Mouse (Mus musculus) bone marrow, adult 2 months (tissue): ENCODE data around the gene Chn1. TPM values are rescaled to one million over a fixed set of nuclear protein-coding genes. Genes with fewer than 3 reads are reported as not detected.

Experiments
- H3K27ac ChIP-seq: fragments of 200-500 bp; 2 replicates; pipeline ENCODE4 v1.5.1; 2012; ENCODE audit warnings: low read depth, mild to moderate bottlenecking, control low read depth, inconsistent platforms, low read length; ENCODE audit not compliant: control insufficient read depth, poor library complexity, insufficient read depth
- H3K4me1 ChIP-seq: fragments of 200-500 bp; 2 replicates; pipeline ENCODE4 v1.6.1; 2011; ENCODE audit warnings: low read length; ENCODE audit not compliant: control insufficient read depth, insufficient read depth
- H3K4me3 ChIP-seq: fragments of 200-500 bp; replicated peaks from 2 replicates; pipeline ENCODE3; 2011; ENCODE audit warnings: mild to moderate bottlenecking, low read depth, low read length, control low read depth; ENCODE audit not compliant: control insufficient read depth
- CTCF ChIP-seq: fragments of 200-500 bp; IDR thresholded peaks from 2 replicates; pipeline ENCODE4 v1.5.1; 2011; ENCODE audit warnings: low read length, control low read depth; ENCODE audit not compliant: control insufficient read depth, insufficient read depth
- POLR2A ChIP-seq: fragments of 200-500 bp; IDR thresholded peaks from 2 replicates; pipeline ENCODE4 v1.6.1; 2011; ENCODE audit warnings: low read depth, mild to moderate bottlenecking, control low read depth, low read length, borderline replicate concordance; ENCODE audit not compliant: control insufficient read depth
- WGBS: fragments of 180-500 bp; shearing (Covaris S2); methylation state at CpG from one replicate; pipeline ENCODE4 v1.1.7; 2018; 5-methylcytosine and 5-hydroxymethylcytosine counted together
- polyA plus RNA-seq: library from polyadenylated mRNA; stranded (reverse); fragments of >200 nt; gene quantifications from 2 replicates; pipeline ENCODE4 v1.2.4, GENCODE M21; 2011; ENCODE audit warnings: low replicate concordance; ENCODE audit not compliant: missing spikeins, insufficient read depth, insufficient read length

Chn1 gene
- polyA plus RNA-seq, 1 experiment, result not detected

GRCm38 (mm10) chr2:73768669-73769068 is 6.5 kb downstream of the Chn1 start:
- Histone ChIP-seq H3K4me1 (no peaks in the 10 kb centered on the region), H3K4me3 (no peak overlapping the region), H3K27ac (no peak overlapping the region)
- TF ChIP-seq CTCF, result no peak
- TF ChIP-seq POLR2A, result no peak
- WGBS, result 73% methylated on average over 4 of the region's 4 CpGs

GRCm38 (mm10) chr2:73763541-73763940 is 11.6 kb downstream of the Chn1 start:
- 65% methylated on average over 3 of the region's 3 CpGs for WGBS

DNA sequence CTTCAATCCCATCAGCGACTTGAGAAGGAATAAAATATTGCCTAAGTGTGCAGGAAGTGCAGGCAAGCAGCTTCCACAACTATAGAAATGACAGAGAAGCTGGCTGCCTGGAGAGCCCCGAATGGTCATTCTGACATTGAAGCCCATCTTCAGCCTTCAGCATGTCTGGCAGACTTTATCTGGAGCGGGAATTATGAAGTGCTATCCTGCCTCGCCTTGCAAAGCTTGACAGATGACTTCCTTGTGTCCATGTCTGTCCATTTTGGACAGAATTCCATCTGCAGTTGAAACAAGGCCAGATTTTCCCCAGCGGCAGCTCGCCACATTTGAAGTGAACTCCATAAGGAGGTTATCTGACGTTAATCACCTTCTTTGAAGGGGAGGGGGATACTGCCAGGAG is 15.2 kb downstream of the Chn1 start:
- no peak overlapping the region for H3K4me3 ChIP-seq
- no peak for TF ChIP-seq CTCF
- no peak for TF ChIP-seq POLR2A

More at GRCm38 (mm10) chr2:73763541-73763940, 11.6 kb downstream of the Chn1 start:
- no peak for TF ChIP-seq CTCF
- Histone ChIP-seq H3K27ac (no peak overlapping the region), H3K4me3 (no peak overlapping the region), H3K4me1 (no peaks in the 10 kb centered on the region)

GRCm38 (mm10) chr2:73759027-73759426 is 16.1 kb downstream of the Chn1 start:
- no peak for TF ChIP-seq CTCF
- no peak for TF ChIP-seq POLR2A
- H3K27ac ChIP-seq, result no peak overlapping the region
- 30% methylated on average over 5 of the region's 5 CpGs for WGBS
- H3K4me3 ChIP-seq, result no peak overlapping the region
- H3K4me1 ChIP-seq, result no peaks in the 10 kb centered on the region

More for the DNA sequence above, 15.2 kb downstream of the Chn1 start:
- WGBS, result 84% methylated on average over 7 of the region's 7 CpGs
- Histone ChIP-seq H3K4me1 (no peaks in the 10 kb centered on the region), H3K27ac (no peak overlapping the region)

DNA sequence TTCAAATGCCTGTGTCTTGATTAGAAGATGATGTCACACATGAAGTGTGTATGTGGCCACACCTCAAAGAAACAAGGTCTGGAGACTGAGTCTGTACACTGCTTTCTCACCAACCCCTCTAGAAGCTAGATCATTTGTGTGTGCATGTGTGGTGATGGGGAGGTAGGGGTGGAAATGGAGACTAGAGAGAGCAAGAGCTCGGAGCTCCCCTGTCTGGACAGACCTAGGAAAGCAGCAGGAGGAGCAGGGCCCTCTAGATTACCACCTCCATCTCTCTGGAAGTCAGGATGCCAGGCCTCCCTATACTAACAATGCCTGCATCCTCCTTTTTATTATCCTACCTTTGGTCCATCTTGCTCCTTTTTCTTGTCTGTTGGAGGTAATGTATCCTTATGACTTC is 27.8 kb downstream of the Chn1 start:
- 63% methylated on average over 1 of the region's 1 CpGs for WGBS
- TF ChIP-seq POLR2A (no peak), CTCF (no peak)
- H3K27ac ChIP-seq, result no peak overlapping the region
- no peaks in the 10 kb centered on the region for H3K4me1 ChIP-seq
- no peak overlapping the region for H3K4me3 ChIP-seq

- no peak overlapping the region for H3K27ac ChIP-seq
- 73% methylated on average over 1 of the region's 1 CpGs for WGBS
- H3K4me1 ChIP-seq, result no peaks in the 10 kb centered on the region
- H3K4me3 ChIP-seq, result no peak overlapping the region
- no peak for TF ChIP-seq POLR2A
- TF ChIP-seq CTCF, result no peak
Measured at GRCm38 (mm10) chr2:73746375-73746770, 28.8 kb downstream of the Chn1 start.

GRCm38 (mm10) chr2:73745647-73746374 is 29.3 kb downstream of the Chn1 start:
- Histone ChIP-seq H3K27ac (no peak overlapping the region), H3K4me1 (no peaks in the 10 kb centered on the region), H3K4me3 (no peak overlapping the region)
- WGBS, result 42% methylated on average over 3 of the region's 3 CpGs
- no peak for TF ChIP-seq CTCF
- TF ChIP-seq POLR2A, result no peak

GRCm38 (mm10) chr2:73741286-73741685 is 33.9 kb downstream of the Chn1 start:
- TF ChIP-seq POLR2A (no peak), CTCF (no peak)
- Histone ChIP-seq H3K4me3 (no peak overlapping the region), H3K4me1 (no peaks in the 10 kb centered on the region), H3K27ac (no peak overlapping the region)
- 80% methylated on average over 3 of the region's 3 CpGs for WGBS

DNA sequence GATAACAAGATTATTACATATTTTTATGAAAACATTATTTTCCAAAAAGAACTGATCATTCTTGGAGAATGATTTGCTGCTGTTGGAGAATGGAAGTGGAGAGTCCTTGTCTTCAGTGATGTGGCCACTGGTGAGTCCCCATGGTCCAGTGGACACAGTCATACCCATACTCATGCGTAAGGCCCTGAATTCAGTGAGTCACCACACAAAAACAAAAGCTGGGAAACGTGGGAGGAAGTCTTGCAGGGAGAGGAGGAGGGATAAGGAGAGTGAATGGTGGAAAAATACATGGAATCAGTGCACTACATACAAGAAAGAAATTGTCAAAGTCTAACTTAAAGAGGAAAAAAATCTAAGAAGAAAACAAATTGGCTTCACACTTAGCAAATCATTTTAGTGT is 47.3 kb downstream of the Chn1 start:
- no peaks in the 10 kb centered on the region for H3K4me1 ChIP-seq
- H3K4me3 ChIP-seq, result no peak overlapping the region
- WGBS, result 59% methylated on average over 2 of the region's 2 CpGs
- no peak overlapping the region for H3K27ac ChIP-seq
- no peak for TF ChIP-seq CTCF
- TF ChIP-seq POLR2A, result no peak
